Mouse (Mus musculus): Measurements from ENCODE around the gene Keap1.

- no peak for TF ChIP-seq POLR2A (IDR thresholded peaks at IDR 0.05; ENCODE audit: low read depth, low read length)
- no peak for TF ChIP-seq CTCF (IDR thresholded peaks at IDR 0.05; ENCODE audit: extremely low read depth, insufficient read depth, insufficient read length, insufficient replicate concordance)
Observed at GRCm38 (mm10) chr9:21204528-21205272, 34.5 kb downstream of the Keap1 start.
